Mouse (Mus musculus): ENCODE data around the gene Odf4. TPM values are rescaled to one million over a fixed set of nuclear protein-coding genes. Genes with fewer than 3 reads are reported as not detected.

Odf4 gene
- polyA plus RNA-seq, 1 experiment from 2014 or later = not detected

- no peak overlapping the region for H3K4me3 ChIP-seq (ENCODE audit: low read depth, low read length)
- no peak overlapping the region for H3K4me2 ChIP-seq
- no peaks in the 10 kb centered on the region for H3K4me1 ChIP-seq (replicated peaks; ENCODE audit: control insufficient read depth, insufficient read depth, low read length)
- 35% methylated on average over 14 of the region's 14 CpGs for WGBS
- H3K27ac ChIP-seq (ENCODE audit: low read depth, low read length) = peak overlapping the region; percentile 9; the same call in 1 of the 2 replicates
- peaks cover 4% of the 10 kb centered on the region; the same call in 1 of the 2 replicates for H3K36me3 ChIP-seq (ENCODE audit: control insufficient read depth, insufficient read depth, low read length)
- no peaks in the 10 kb centered on the region for H3K9me3 ChIP-seq (ENCODE audit: control insufficient read depth, low read length)
- ATAC-seq (replicated peaks; ENCODE audit: low FRiP score) = no peak
- DNase-seq (ENCODE audit: low spot score) = no peak
- peaks cover 3% of the 10 kb centered on the region; the same call in 1 of the 2 replicates for H3K27me3 ChIP-seq (replicated peaks; ENCODE audit: control insufficient read depth, insufficient read depth, low read length)
- H3K9ac ChIP-seq (ENCODE audit: low read depth, low read length) = no peak overlapping the region
Measured at GRCm38 (mm10) chr11:68911531-68912177, 15.2 kb downstream of the Odf4 start.

- no peak overlapping the region for H3K27ac ChIP-seq (ENCODE audit: low read depth, low read length)
- no peak overlapping the region for H3K9ac ChIP-seq (ENCODE audit: low read depth, low read length)
- no peaks in the 10 kb centered on the region for H3K4me1 ChIP-seq (replicated peaks; ENCODE audit: control insufficient read depth, insufficient read depth, low read length)
- H3K27me3 ChIP-seq (replicated peaks; ENCODE audit: control insufficient read depth, insufficient read depth, low read length) = peaks cover 3% of the 10 kb centered on the region; the same call in 1 of the 2 replicates
- H3K9me3 ChIP-seq (ENCODE audit: control insufficient read depth, low read length) = no peaks in the 10 kb centered on the region
- no peak overlapping the region for H3K4me3 ChIP-seq (ENCODE audit: low read depth, low read length)
- DNase-seq (ENCODE audit: low spot score) = no peak
- 63% methylated on average over 7 of the region's 7 CpGs for WGBS
- ATAC-seq (replicated peaks; ENCODE audit: low FRiP score) = no peak
- no peak overlapping the region for H3K4me2 ChIP-seq
- H3K36me3 ChIP-seq (ENCODE audit: control insufficient read depth, insufficient read depth, low read length) = peaks cover 29% of the 10 kb centered on the region
Measured at GRCm38 (mm10) chr11:68908846-68909503, 17.9 kb downstream of the Odf4 start.

DNA sequence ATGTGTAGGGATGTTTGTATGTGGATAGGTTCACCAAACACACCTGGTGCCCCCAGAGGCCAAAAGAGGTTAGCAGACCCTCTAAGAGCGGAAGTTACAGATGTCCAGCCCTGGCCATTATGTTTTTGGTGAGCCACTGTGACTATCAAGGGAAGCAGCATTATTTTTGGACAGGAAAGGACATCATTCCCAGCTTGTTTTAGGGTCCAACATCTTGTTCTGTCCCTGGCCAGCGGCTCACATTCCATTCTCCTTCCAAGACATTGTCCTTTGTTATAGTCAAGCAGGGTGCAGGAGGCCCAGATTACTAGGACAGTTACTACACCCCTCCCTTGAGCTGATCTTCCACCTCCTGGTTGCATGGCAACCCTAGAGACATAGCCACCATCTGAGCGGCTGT lies 19.6 kb downstream of the Odf4 start:
- Histone ChIP-seq H3K4me2 (no peak overlapping the region), H3K9ac (ENCODE audit: low read depth, low read length) (no peak overlapping the region), H3K9me3 (ENCODE audit: control insufficient read depth, low read length) (no peaks in the 10 kb centered on the region), H3K27ac (ENCODE audit: low read depth, low read length) (no peak overlapping the region), H3K27me3 (replicated peaks; ENCODE audit: control insufficient read depth, insufficient read depth, low read length) (peaks cover 3% of the 10 kb centered on the region; the same call in 1 of the 2 replicates), H3K4me3 (ENCODE audit: low read depth, low read length) (no peak overlapping the region), H3K4me1 (replicated peaks; ENCODE audit: control insufficient read depth, insufficient read depth, low read length) (peaks cover 12% of the 10 kb centered on the region), H3K36me3 (ENCODE audit: control insufficient read depth, insufficient read depth, low read length) (peaks cover 45% of the 10 kb centered on the region)
- ATAC-seq (replicated peaks; ENCODE audit: low FRiP score) = no peak
- DNase-seq (ENCODE audit: low spot score) = no peak
- WGBS = 75% methylated on average over 3 of the region's 3 CpGs

GRCm38 (mm10) chr11:68906461-68906790 lies 20.5 kb downstream of the Odf4 start:
- Histone ChIP-seq H3K27ac (ENCODE audit: low read depth, low read length) (no peak overlapping the region), H3K4me1 (replicated peaks; ENCODE audit: control insufficient read depth, insufficient read depth, low read length) (peaks cover 12% of the 10 kb centered on the region), H3K27me3 (replicated peaks; ENCODE audit: control insufficient read depth, insufficient read depth, low read length) (no peaks in the 10 kb centered on the region), H3K4me2 (no peak overlapping the region), H3K9me3 (ENCODE audit: control insufficient read depth, low read length) (no peaks in the 10 kb centered on the region), H3K36me3 (ENCODE audit: control insufficient read depth, insufficient read depth, low read length) (peaks cover 45% of the 10 kb centered on the region), H3K4me3 (ENCODE audit: low read depth, low read length) (no peak overlapping the region), H3K9ac (ENCODE audit: low read depth, low read length) (no peak overlapping the region)
- ATAC-seq (replicated peaks; ENCODE audit: low FRiP score) = no peak
- no peak for DNase-seq (ENCODE audit: low spot score)
- WGBS = 82% methylated on average over 4 of the region's 4 CpGs

GRCm38 (mm10) chr11:68905665-68906460 lies 21.0 kb downstream of the Odf4 start:
- DNase-seq (ENCODE audit: low spot score) (no peak), ATAC-seq (replicated peaks; ENCODE audit: low FRiP score) (no peak)
- H3K9me3 ChIP-seq (ENCODE audit: control insufficient read depth, low read length) = no peaks in the 10 kb centered on the region
- no peaks in the 10 kb centered on the region for H3K27me3 ChIP-seq (replicated peaks; ENCODE audit: control insufficient read depth, insufficient read depth, low read length)
- H3K4me1 ChIP-seq (replicated peaks; ENCODE audit: control insufficient read depth, insufficient read depth, low read length) = peaks cover 12% of the 10 kb centered on the region
- H3K27ac ChIP-seq (ENCODE audit: low read depth, low read length) = no peak overlapping the region
- peaks cover 45% of the 10 kb centered on the region for H3K36me3 ChIP-seq (ENCODE audit: control insufficient read depth, insufficient read depth, low read length)
- no peak overlapping the region for H3K4me2 ChIP-seq
- H3K4me3 ChIP-seq (ENCODE audit: low read depth, low read length) = no peak overlapping the region
- H3K9ac ChIP-seq (ENCODE audit: low read depth, low read length) = no peak overlapping the region
- 82% methylated on average over 9 of the region's 9 CpGs for WGBS

DNA sequence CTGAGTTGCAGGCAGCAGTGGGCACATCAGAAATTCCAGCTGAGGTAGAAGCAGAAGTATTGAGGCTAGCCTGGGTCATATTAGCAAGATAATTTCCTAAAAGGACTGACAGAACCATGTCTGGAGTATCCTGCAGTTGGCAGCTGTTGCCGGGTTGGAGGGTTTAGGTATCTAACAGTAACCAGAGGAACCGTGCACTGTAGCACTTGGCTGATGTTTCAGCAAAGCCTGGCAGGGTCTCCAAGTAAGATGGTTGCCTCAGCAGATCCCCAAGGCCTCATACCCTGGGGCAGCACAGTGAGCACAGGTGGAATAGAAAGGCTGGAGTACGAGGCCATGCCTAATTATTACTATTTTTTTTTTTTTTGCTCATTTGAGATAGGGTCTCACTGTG lies 21.7 kb downstream of the Odf4 start:
- DNase-seq (ENCODE audit: low spot score) = no peak
- Histone ChIP-seq H3K27me3 (replicated peaks; ENCODE audit: control insufficient read depth, insufficient read depth, low read length) (no peaks in the 10 kb centered on the region), H3K9ac (ENCODE audit: low read depth, low read length) (no peak overlapping the region), H3K4me2 (no peak overlapping the region), H3K4me3 (ENCODE audit: low read depth, low read length) (no peak overlapping the region), H3K4me1 (replicated peaks; ENCODE audit: control insufficient read depth, insufficient read depth, low read length) (peaks cover 12% of the 10 kb centered on the region), H3K36me3 (ENCODE audit: control insufficient read depth, insufficient read depth, low read length) (peaks cover 45% of the 10 kb centered on the region), H3K9me3 (ENCODE audit: control insufficient read depth, low read length) (no peaks in the 10 kb centered on the region), H3K27ac (ENCODE audit: low read depth, low read length) (no peak overlapping the region)
- no peak for ATAC-seq (replicated peaks; ENCODE audit: low FRiP score)
- WGBS = 78% methylated on average over 3 of the region's 3 CpGs

- H3K4me1 ChIP-seq (replicated peaks; ENCODE audit: control insufficient read depth, insufficient read depth, low read length) = peaks cover 12% of the 10 kb centered on the region
- WGBS = 87% methylated on average over 8 of the region's 8 CpGs
- H3K27ac ChIP-seq (ENCODE audit: low read depth, low read length) = no peak overlapping the region
- DNase-seq (ENCODE audit: low spot score) (no peak), ATAC-seq (replicated peaks; ENCODE audit: low FRiP score) (no peak)
- H3K4me3 ChIP-seq (ENCODE audit: low read depth, low read length) = no peak overlapping the region
- H3K9ac ChIP-seq (ENCODE audit: low read depth, low read length) = no peak overlapping the region
- no peaks in the 10 kb centered on the region for H3K9me3 ChIP-seq (ENCODE audit: control insufficient read depth, low read length)
- H3K36me3 ChIP-seq (ENCODE audit: control insufficient read depth, insufficient read depth, low read length) = peaks cover 45% of the 10 kb centered on the region
- H3K27me3 ChIP-seq (replicated peaks; ENCODE audit: control insufficient read depth, insufficient read depth, low read length) = no peaks in the 10 kb centered on the region
- no peak overlapping the region; the same call in 1 of the 2 replicates for H3K4me2 ChIP-seq
Measured at GRCm38 (mm10) chr11:68904375-68905137, 22.3 kb downstream of the Odf4 start.

DNA sequence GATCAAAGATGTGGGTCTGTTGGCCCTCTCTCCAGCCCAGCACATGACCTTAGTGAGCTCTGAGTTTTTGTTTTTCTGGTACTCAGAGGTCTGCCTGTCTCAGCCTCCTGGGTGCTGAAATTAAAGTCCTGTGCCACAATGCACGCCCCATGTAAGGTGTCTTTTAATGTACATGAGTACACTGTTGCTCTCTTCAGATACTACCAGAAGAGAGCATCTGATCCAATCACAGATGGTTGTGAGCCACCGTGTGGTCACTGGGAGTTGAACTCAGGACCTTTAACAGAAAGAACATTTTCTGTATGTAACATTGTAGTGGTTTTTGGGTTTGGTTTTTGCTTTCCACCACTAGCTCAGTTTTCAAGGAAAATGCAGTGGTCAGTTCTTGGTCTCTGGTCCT lies 23.1 kb downstream of the Odf4 start:
- Histone ChIP-seq H3K27ac (ENCODE audit: low read depth, low read length) (no peak overlapping the region), H3K4me1 (replicated peaks; ENCODE audit: control insufficient read depth, insufficient read depth, low read length) (peaks cover 17% of the 10 kb centered on the region), H3K9ac (ENCODE audit: low read depth, low read length) (no peak overlapping the region), H3K9me3 (ENCODE audit: control insufficient read depth, low read length) (no peaks in the 10 kb centered on the region), H3K4me3 (ENCODE audit: low read depth, low read length) (peak overlapping the region; percentile 64), H3K27me3 (replicated peaks; ENCODE audit: control insufficient read depth, insufficient read depth, low read length) (no peaks in the 10 kb centered on the region), H3K36me3 (ENCODE audit: control insufficient read depth, insufficient read depth, low read length) (peaks cover 45% of the 10 kb centered on the region), H3K4me2 (peak overlapping the region; percentile 91; the same call in 1 of the 2 replicates)
- ATAC-seq (replicated peaks; ENCODE audit: low FRiP score) (no peak), DNase-seq (ENCODE audit: low spot score) (no peak)
- WGBS = 83% methylated on average over 2 of the region's 2 CpGs
